Mouse (Mus musculus) layer of hippocampus, adult 18-20 months (tissue): ENCODE results near the gene Chst13. TPM values are rescaled to one million over a fixed set of nuclear protein-coding genes. Genes with fewer than 3 reads are reported as not detected.

Experiments
- DNase-seq, 2 experiments: peaks; one replicate each; pipeline ENCODE4 v3.0.0; 2022; ENCODE audit warnings: low spot score in 2 of 2
- total RNA-seq, 2 experiments: library from RNA; stranded (reverse); gene quantifications; 2 replicates each; pipeline ENCODE4 v1.2.3; 2021

The Chst13 gene
- total RNA-seq, 2 experiments from 2014 or later, result not detected

GRCm38 (mm10) chr6:90320429-90320828 is 4.6 kb downstream of the Chst13 start:
- DNase-seq, result no peak

- peak in 1 of 2 experiments; percentile 30 for DNase-seq
Observed at GRCm38 (mm10) chr6:90319475-90320191, 5.4 kb downstream of the Chst13 start.

GRCm38 (mm10) chr6:90319019-90319418 is 6.0 kb downstream of the Chst13 start:
- DNase-seq, result no peak

- no peak for DNase-seq
Observed at GRCm38 (mm10) chr6:90317510-90318258, 7.3 kb downstream of the Chst13 start.

GRCm38 (mm10) chr6:90315961-90316360 is 9.0 kb downstream of the Chst13 start:
- peak in 1 of 2 experiments; percentile 35 for DNase-seq

GRCm38 (mm10) chr6:90308839-90309778 is 15.9 kb downstream of the Chst13 start:
- DNase-seq, result no peak

- no peak for DNase-seq
Observed at GRCm38 (mm10) chr6:90306315-90306975, 18.5 kb downstream of the Chst13 start.

- no peak for DNase-seq
Observed at GRCm38 (mm10) chr6:90300919-90301318, 24.1 kb downstream of the Chst13 start, which contains the start of gene BC048671. Gene BC048671 (plus strand): TSS chr6:90301219.

GRCm38 (mm10) chr6:90288265-90288664 is 36.7 kb downstream of the Chst13 start:
- DNase-seq, result peak in 1 of 2 experiments; percentile 54

Other genes starting within 250 kb of the Chst13 start
- not detected for gene Vmn1r49, start 246.7 kb downstream of the Chst13 start, total RNA-seq
- not detected for gene Vmn1r50, start 223.8 kb downstream of the Chst13 start, total RNA-seq
- not detected for gene Vmn1r51, start 202.6 kb downstream of the Chst13 start, total RNA-seq
- gene Vmn1r52, start 150.4 kb downstream of the Chst13 start, total RNA-seq, result not detected
- gene V1ra8, start 122.4 kb downstream of the Chst13 start, total RNA-seq, result not detected
- not detected for gene Vmn1r53, start 100.7 kb downstream of the Chst13 start, total RNA-seq
- gene Vmn1r54, start 78.9 kb downstream of the Chst13 start, total RNA-seq, result not detected
- gene BC048671, start 24.0 kb downstream of the Chst13 start, total RNA-seq, result not detected
- gene Uroc1, start 8.1 kb upstream of the Chst13 start, total RNA-seq, result not detected
- gene Zxdc, start 44.3 kb upstream of the Chst13 start, total RNA-seq, result 10 to 100 TPM; 28.4 to 28.5 TPM
- 10 to 100 TPM; 12.6 to 19.4 TPM for gene Cfap100, start 103.6 kb upstream of the Chst13 start, total RNA-seq
- 10 to 100 TPM; 36.5 to 44.2 TPM for gene Klf15, start 137.4 kb upstream of the Chst13 start, total RNA-seq
- 10 to 100 TPM; 40.1 to 43.6 TPM for gene Aldh1l1, start 161.2 kb upstream of the Chst13 start, total RNA-seq